Mouse (Mus musculus): ENCODE data around the gene Apba1.

Gene Apba1

DNA sequence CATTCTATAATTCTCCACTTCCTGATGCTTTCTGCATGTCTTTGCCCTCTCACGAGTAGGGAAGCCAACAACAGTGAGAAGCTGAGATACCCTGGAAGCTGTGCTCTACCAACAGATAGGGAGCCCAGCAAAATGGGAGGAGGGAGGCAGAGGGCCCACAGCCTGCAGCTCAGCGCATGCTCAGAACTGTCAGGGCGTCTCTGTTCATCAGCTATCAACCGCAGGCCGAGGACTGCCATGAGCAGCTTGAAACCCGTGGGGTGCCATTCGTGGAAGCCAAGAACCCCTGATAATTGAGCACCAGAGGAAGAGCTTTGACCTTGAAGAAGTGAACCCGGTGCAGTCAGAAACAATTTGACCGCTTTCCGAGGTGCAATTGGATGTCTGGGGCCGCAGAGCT is 108.4 kb downstream of the Apba1 start:
- no peak for DNase-seq (ENCODE audit: low read depth in 1 of 2, low spot score in 2 of 2)

DNA sequence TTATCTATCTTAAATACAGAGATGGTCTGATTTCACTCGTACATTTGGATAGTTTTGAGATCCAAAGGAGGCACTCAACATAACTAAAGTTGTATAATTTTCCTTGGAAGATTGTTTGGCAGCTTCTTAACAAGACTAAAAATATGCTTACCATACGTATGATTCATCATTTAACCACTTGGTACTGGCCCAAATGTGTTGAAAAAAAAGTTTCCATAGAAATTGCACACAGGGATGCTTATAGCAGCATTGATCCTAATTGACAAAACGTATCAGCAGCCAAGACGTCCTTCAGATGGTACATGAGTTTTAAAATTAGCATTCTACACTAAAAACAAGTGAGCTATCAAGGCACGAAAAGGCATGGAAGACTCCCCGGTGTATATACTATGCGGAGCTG is 108.9 kb downstream of the Apba1 start:
- DNase-seq (ENCODE audit: low read depth in 1 of 2, low spot score in 2 of 2) = no peak

DNA sequence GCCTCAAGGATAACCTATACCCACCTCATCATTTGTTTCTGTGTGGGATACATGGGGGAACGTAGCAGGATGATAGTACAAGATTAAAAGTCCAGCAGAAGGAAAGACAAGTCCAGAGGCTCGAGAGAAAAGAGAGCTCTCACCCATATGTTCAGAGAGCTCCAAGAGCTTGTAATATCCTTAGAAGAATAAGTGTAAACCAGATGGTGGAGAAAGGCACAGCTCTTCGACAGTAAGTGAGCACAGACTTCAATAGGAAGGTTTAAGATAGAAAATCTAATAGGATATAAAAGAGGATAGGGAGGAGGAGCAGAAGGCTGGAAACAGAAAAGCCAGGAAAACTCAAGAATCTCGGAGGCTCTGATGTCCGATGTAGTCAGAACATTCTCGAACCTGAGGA is 115.8 kb downstream of the Apba1 start:
- no peak for DNase-seq (ENCODE audit: low read depth in 1 of 2, low spot score in 2 of 2)

DNA sequence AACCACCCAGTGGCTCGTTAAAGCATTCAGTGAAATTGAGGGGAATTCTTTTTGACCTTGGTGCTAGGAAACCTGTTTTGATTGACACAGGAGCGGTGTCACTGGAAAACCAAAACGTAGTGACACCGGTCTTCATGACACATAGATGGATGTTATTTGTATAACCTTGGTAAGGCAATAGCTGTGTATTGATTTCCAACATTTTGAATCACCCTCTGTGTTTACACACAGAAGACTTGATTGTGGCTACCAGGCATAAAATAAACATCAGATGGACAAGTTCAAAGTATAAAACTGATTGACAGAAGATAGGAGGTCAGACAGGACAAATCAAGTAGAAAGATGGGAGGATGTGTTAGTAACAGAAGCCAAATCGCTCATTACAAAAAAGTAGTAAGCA is 117.1 kb downstream of the Apba1 start:
- DNase-seq (ENCODE audit: low read depth in 1 of 2, low spot score in 2 of 2) = no peak

DNA sequence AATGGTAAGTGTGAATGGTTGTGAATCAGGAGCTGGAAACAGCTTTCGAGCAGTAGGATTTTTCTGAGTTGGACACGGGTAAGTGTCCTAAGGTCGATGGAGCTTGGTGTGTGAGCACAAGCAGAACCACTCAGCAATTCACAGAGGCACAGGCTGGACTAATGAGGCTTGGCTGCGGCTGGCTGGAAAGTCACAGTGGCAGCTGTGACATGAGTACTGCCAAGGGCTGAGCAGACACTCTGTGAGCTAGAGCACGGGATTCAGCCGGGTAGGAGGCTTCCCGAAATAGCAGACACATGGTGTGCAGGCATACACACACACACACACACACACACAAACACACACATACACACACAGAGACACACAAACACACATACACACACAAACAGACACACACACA is 121.2 kb downstream of the Apba1 start:
- DNase-seq (ENCODE audit: low read depth in 1 of 2, low spot score in 2 of 2) = no peak

DNA sequence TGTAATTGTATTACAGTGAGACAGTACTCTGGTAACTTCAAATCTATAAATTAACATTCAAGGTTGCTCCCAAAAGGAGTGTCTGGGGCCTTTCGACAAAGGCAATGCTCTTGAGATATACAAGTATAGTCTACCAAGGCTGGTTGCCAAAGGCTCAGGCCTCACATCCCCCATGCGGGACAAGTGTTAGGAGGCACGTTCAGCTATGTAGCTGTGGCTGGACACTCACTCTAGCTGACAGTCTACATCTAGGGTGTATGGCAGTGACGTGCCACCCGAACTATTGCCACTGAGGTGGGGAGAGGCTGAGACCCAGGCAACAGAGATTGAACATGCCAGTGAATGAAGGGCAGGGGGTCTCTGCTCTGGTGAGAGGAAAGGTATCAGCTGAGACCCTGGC is 127.5 kb downstream of the Apba1 start:
- no peak for DNase-seq (ENCODE audit: low read depth in 1 of 2, low spot score in 2 of 2)

DNA sequence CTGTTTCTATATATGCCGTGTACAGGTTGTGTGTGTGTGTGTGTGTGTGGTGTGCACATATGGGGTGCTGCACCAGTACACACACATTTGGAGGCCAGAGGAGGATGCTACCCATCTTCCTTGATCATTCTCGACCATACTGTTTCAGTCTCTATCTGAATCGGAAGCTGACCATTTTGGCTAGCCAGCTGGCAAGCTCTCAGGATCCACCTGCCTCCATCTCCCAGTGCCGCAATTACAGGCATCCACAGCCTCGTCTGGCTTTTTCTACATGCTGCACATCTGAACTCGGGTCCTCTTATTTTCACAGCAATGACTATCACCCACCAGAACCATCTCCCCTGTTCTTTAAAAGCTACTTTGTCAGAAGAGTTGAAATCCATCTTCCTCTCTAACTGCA is 132.7 kb downstream of the Apba1 start:
- no peak for DNase-seq (ENCODE audit: low read depth in 1 of 2, low spot score in 2 of 2)

DNA sequence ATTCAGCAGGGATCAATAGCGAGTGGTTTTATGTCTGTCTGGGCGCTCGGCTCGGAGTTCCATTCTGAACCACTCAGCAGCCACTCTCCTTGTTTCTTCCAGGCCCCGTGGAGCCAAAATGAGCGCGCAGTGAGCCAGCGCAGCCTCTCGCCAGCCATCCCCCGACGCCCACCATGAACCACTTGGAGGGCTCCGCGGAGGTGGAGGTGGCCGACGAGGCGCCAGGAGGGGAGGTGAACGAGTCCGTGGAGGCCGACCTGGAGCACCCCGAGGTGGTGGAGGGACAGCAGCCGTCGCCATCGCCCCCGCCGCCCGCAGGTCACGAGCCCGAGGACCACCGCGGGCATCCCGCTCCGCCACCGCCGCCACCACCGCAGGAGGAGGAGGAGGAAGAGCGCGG is 133.9 kb downstream of the Apba1 start:
- DNase-seq (ENCODE audit: low read depth in 1 of 2, low spot score in 2 of 2) = no peak

DNA sequence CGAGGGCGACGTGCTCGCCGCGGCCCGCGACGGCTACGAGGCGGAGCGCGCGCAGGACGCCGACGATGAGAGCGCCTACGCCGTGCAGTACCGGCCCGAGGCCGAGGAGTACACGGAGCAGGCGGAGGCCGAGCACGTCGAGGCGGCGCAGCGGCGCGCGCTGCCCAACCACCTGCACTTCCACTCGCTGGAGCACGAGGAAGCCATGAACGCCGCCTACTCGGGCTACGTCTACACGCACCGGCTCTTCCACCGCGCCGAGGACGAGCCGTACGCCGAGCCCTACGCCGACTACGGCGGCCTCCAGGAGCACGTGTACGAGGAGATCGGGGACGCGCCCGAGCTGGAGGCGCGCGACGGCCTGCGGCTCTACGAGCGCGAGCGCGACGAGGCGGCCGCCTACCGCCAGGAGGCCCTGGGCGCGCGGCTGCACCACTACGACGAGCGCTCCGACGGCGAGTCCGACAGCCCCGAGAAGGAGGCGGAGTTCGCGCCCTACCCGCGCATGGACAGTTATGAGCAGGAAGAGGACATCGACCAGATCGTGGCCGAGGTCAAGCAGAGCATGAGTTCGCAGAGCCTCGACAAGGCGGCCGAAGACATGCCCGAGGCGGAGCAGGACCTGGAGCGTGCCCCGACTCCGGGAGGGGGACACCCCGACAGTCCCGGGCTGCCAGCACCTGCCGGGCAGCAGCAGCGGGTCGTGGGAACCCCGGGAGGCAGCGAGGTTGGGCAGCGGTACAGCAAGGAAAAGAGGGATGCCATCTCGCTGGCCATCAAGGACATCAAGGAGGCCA is 134.6 kb downstream of the Apba1 start:
- DNase-seq (ENCODE audit: low read depth in 1 of 2, low spot score in 2 of 2) = no peak

DNA sequence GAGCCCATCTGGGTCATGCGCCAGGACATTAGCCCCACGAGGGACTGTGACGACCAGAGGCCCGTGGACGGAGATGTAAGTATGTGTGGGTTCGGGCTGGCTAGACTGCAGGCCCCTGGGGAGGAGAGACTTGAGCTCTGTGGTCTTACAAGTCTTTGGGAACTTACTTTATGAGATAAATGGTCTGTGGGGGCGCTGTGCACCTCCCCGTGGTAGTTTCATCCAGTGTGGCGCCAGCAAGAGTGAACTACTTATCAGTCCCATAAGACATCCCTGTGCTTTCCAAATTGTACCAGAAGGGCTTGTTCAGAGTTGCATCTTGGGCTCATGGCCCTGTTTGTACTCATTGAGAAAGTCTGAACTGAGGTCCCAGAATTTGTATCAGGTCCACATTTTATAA is 135.3 kb downstream of the Apba1 start:
- DNase-seq (ENCODE audit: low read depth in 1 of 2, low spot score in 2 of 2) = no peak

DNA sequence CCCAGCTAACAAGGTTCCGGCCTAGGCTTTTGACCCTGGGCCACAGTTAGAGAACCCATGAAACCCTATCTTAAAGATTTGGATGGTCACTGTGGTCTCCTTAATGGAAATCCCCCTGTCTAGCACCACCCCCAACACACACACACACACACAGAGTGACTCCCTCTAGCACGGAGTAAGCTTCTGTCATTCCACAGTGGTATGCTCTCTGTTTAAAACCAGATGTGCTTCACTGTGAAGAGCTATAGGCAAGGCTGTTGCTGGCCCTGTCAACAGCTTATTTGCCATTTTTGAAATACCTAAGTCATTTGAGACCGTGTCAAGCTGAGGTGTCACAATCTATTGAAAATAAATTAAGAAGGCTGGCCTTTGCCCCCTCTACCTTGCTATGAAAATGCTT is 136.1 kb downstream of the Apba1 start:
- DNase-seq (ENCODE audit: low read depth in 1 of 2, low spot score in 2 of 2) = no peak

DNA sequence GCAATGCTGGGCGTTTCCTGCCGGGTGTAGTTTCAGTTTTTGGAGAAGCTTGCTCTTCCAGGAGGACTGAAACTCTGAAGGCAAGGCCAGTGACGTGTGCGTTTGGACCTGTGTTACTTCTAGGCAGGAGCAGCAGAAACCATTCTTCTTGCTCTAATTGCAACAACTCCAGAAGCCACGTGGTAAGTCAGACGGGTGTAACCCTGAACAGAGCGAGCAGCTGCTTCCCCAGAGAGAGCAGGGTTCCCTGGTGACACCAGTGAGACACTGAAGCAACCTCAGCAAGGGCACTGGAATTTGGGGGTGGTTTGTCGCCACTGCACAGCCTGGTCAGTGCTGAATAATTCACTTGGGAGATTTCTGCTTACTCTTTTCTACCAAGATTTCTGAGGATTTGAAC is 138.2 kb downstream of the Apba1 start:
- DNase-seq (ENCODE audit: low read depth in 1 of 2, low spot score in 2 of 2) = no peak

DNA sequence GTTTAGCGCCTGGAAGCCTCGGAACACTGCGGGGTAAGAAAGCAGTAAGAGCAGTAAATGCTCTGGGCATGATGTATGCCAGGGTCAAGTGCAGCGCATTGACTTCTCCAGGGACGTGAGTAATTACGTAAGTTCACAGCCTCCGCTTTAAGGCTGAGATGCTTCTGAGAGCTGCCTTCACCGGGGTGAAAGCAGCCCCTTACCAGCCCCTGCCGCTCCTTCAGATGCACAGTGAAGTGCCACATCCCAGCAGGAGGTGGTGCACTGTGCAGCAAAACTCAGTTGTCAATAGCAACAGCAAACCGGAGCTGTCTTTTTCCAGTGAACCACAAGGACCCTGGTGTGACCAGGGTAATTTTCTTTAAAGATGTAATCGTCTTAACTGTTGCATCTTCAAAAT is 139.8 kb downstream of the Apba1 start:
- no peak for DNase-seq (ENCODE audit: low read depth in 1 of 2, low spot score in 2 of 2)

DNA sequence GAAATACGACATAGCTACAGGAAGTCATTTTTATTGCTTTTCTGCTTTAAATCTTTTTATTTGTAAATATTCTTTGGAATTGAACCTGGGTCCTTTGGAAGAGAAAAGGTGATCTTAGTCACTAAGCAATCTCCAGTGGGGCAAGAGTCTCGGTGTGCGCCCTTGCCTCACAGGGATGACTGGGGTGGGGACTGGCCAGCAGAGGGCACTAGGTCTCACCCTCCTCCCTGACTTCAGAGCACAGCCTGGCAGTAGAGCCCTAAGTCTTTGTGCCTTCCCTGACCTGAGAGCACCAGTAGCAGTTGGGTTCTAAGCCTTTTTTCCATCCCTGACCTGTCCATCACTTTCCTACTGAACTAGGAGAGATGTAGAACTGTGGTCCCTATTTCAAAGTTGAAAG is 142.5 kb downstream of the Apba1 start:
- no peak for DNase-seq (ENCODE audit: low read depth in 1 of 2, low spot score in 2 of 2)

DNA sequence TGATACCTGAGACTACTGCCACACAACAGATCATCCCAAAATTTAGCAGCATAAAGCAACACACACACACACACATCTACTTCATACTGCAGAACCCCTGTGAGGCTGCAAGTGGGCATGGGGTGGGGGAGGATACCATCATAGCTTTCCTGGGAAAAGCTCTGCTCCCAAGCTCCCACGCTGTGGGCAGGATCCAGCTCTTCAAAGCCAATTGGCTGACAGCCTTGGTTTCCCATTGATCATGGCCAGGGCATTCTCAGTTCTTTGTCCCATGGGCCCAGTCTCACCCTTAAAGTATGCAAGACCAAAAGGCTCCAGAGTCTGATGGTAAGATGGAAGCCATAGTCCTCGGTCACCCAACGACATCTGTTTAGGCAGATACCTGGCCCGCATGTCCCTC is 143.1 kb downstream of the Apba1 start:
- no peak for DNase-seq (ENCODE audit: low read depth in 1 of 2, low spot score in 2 of 2)

DNA sequence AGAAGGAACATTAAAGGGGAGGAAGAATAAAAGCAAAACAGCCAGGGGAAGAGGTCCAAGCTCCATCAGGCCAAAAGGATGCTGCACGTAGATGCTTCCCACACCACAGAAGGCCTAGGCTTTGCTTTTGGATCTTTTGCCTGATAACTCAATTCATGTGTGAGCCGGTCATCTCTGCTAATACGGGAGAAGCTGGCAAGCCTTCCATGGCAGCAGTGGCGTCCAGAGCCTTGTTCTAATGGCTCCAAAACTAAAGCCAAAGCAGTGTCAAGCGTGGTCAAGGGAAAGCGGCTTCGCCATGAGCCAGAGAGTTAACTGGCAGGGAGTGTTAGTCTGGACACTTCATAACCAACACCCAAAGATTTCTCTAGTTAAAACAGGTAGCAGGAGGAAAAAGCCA is 144.4 kb downstream of the Apba1 start:
- no peak for DNase-seq (ENCODE audit: low read depth in 1 of 2, low spot score in 2 of 2)

DNA sequence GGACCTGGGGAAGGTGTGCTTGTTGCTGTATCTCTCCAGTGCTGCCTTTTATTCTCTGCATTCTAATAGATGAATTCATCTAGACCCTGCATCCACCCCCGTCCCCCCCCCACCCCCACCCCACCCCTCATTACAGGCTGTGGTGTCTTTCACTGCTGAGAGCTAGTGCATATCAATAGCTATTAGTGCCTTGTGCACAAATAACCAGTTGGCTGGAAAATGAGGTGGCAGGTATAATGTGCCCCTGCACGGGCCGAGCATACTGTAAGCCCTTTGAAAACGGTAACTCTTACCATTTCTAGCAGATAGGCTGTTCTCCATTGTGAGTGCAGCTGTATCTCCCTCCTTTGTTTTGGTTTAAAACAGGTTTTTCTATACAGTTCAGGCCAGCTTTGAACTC is 146.2 kb downstream of the Apba1 start:
- DNase-seq (ENCODE audit: low read depth in 1 of 2, low spot score in 2 of 2) = no peak

DNA sequence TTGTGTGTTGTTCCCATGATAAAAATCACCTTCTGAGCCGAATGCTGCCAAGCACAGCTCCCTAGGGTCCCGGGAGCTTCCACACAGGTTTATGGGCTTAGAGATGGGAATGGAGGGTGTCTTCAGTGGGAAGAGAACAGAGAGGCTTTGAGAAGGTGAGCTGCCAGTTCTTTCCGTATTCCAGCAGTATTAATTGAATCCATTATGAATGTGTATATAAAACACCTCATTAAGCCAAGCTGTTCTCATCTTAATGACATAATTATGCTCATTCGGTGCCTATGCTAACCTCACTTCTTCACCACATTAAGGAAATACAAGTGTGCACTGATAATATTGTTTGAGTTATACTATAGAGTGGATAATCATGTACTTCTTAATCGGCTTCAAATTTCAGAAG is 147.1 kb downstream of the Apba1 start:
- no peak for DNase-seq (ENCODE audit: low read depth in 1 of 2, low spot score in 2 of 2)

DNA sequence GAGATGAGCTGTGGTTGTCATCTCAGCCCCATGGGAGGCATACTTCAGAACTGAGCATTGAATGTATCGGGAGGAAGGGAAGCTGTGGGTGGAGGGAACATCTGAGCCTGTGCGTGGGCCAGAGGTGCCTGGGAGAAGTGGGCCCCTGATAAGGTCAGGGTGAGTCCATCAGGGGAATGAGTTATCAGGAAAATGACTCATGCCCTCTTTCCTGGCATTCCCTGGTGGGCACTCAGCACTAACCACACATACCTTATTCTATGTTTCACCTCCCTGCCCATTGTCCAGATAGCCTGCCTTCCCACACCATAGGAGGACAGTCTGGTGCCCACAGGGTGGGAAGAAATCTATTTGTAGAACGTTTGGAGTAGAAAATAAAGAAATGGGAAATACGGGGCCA is 151.7 kb downstream of the Apba1 start:
- no peak for DNase-seq (ENCODE audit: low read depth in 1 of 2, low spot score in 2 of 2)

DNA sequence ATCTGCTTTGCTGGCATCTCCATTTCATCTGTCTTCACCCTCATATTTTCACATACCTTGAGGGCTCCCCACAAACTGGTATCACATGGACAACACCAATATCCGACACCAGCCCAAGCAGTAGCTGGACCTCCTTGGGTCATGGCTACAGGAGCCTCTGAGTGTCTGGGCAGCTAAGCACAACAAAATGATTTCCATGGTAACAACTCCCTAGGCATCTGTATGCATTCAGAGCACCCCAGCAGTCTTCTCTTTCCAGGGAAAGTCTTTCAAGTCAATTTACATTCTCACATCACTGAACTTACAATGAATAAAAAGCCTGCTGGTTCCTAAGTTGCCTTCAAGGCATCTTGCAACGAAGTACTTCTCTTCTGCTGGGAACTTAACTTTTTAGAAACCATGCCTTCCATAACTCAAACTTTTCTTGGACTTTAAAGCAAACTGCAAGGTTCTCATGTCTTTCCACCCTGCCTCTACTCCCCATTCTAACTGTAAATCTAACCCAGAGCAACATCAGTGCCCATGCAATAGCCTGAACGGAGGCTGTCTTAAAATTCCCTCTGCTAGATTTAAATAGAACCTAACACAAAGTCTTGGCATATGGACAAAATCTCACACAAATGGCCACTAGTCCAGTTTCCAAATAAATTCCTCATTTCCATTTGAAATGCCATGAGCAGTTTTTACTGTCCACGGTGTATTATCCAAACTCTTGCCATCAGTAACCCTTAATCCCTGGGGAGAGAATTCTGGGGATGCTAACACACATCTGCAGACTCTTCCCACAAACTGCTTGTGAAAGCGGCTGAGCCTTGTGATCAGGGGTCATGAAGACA is 160.9 kb downstream of the Apba1 start:
- no peak for DNase-seq (ENCODE audit: low read depth in 1 of 2, low spot score in 2 of 2)

DNA sequence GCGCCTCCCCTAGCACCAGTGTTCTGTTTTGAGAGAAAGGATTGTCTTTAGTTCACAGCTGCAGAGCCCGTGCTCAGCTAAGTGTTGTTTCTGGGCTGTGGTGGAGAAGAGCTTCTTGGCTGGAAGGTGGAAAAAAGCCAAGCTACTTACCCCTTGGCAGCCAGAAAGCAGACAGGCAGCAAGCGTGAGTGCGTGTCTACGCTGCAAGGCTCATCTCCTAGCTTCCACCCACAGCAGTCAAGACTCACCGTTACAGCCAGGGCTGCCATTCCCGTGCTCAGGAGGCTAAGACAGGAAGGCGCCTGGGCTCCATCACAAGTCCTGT is 161.5 kb downstream of the Apba1 start:
- no peak for DNase-seq (ENCODE audit: low read depth in 1 of 2, low spot score in 2 of 2)

DNA sequence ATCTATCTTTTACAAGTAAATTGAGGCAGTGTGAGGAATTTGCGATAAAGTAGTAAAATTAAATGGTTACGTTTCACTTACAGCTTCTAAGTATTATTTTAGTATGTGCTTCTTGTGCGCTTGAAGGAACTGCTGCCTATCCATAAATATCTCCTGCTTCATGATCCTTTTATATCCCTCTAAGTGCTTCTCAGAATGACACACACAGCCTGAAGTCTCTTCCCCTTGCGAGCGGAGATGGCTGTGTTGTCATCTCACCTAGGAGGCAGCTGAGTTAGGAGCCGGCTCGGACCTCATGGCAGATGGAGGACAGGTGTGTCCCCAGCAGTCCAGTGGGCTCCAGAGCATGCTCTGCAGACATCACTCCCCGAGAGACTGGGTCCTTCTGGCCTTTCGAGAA is 163.9 kb downstream of the Apba1 start:
- DNase-seq (ENCODE audit: low read depth in 1 of 2, low spot score in 2 of 2) = no peak

DNA sequence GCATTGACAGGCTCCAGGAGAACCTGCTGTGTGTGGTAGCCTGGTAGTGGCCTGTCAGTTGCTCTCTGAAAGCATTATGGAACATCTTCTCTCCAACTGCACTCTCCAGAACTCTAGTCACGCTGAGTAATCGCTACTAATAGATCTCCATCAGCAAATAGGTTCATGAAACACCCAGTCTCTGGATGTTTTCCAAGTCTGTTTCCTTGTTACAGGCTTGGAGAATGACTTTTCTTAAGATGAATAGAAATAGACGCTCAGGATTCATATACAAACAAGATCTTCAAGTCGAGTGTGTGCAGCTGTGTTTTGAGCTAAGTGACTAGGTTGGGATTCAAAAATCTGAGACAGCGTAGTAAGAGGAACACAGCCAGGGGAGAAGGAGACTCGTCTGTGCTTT is 165.4 kb downstream of the Apba1 start:
- DNase-seq (ENCODE audit: low read depth in 1 of 2, low spot score in 2 of 2) = no peak

Measured in monocyte, adult 2 months (primary cell).